Mouse (Mus musculus) liver, postnatal 0 days (tissue): ENCODE data around the gene Txnip. TPM values are rescaled to one million over a fixed set of nuclear protein-coding genes. Genes with fewer than 3 reads are reported as not detected.

Experiments used
- ATAC-seq: fragments of 200-750 bp; cut with Nextera tagmentation; 2 replicates; pipeline ENCODE4 v1.8.0; 2017; ENCODE audit warnings: mild to moderate bottlenecking, moderate library complexity
- DNase-seq: peaks from one replicate; pipeline ENCODE4 v3.0.0-alpha.2; 2016
- H3K27ac ChIP-seq: fragments of 300-500 bp; sonication (generic); 2 replicates; pipeline ENCODE4 v1.5.1; 2014; ENCODE audit warnings: antibody characterized with exemption, moderate library complexity, mild to moderate bottlenecking, low read depth
- H3K27me3 ChIP-seq: fragments of 300-500 bp; sonication (generic); 2 replicates; pipeline ENCODE4 v1.6.1; 2014; ENCODE audit warnings: low read length, control low read depth, mixed read lengths; ENCODE audit not compliant: insufficient read depth
- H3K36me3 ChIP-seq: fragments of 300-500 bp; sonication (generic); replicated peaks from 2 replicates; pipeline ENCODE4 v1.6.1; 2014; ENCODE audit warnings: mild to moderate bottlenecking, control low read depth, low read length, moderate library complexity, mixed read lengths; ENCODE audit not compliant: insufficient read depth
- H3K4me1 ChIP-seq: fragments of 300-500 bp; sonication (generic); 2 replicates; pipeline ENCODE4 v1.6.1; 2014; ENCODE audit warnings: antibody characterized with exemption, mild to moderate bottlenecking, control low read depth; ENCODE audit not compliant: insufficient read depth
- H3K4me2 ChIP-seq: fragments of 300-500 bp; sonication (generic); 2 replicates; pipeline ENCODE4 v1.6.1; 2014; ENCODE audit warnings: low read depth, mild to moderate bottlenecking, low read length, moderate library complexity, mixed read lengths
- H3K4me3 ChIP-seq: fragments of 300-500 bp; sonication (generic); 2 replicates; pipeline ENCODE4 v1.5.1; 2014; ENCODE audit warnings: low read depth, low read length
- H3K9ac ChIP-seq: fragments of 300-500 bp; sonication (generic); replicated peaks from 2 replicates; pipeline ENCODE4 v1.6.1; 2014; ENCODE audit warnings: mild to moderate bottlenecking, moderate library complexity
- H3K9me3 ChIP-seq: fragments of 300-500 bp; sonication (generic); 2 replicates; pipeline ENCODE4 v1.6.1; 2016; ENCODE audit warnings: mild to moderate bottlenecking, control low read depth, low read length, mixed read lengths
- CTCF ChIP-seq: sonication (generic); IDR thresholded peaks from 2 replicates; pipeline ENCODE4 v1.5.1; 2016; ENCODE audit warnings: antibody characterized with exemption, low read depth
- EP300 ChIP-seq: IDR thresholded peaks from 2 replicates; pipeline ENCODE4 v1.6.1; 2016; ENCODE audit warnings: antibody characterized with exemption, low read depth, mild to moderate bottlenecking
- WGBS: fragments of 180-500 bp; shearing (Covaris S2); extraction: QIAGEN DNeasy Blood & Tissue Kit; methylation state at CpG from one replicate; pipeline ENCODE4 v1.1.7; 2014; ENCODE audit not compliant: insufficient replicate concordance; 5-methylcytosine and 5-hydroxymethylcytosine counted together
- polyA plus RNA-seq: library from polyadenylated mRNA; unstranded; fragments of >200 nt; fragmentation: Nextera tagmentation; extraction: Ambion mirVana; gene quantifications from 2 replicates; pipeline ENCODE4 v1.2.1, GENCODE M21; 2015

Gene Txnip
- polyA plus RNA-seq, 1 experiment from 2014 or later = 72.4 TPM

DNA sequence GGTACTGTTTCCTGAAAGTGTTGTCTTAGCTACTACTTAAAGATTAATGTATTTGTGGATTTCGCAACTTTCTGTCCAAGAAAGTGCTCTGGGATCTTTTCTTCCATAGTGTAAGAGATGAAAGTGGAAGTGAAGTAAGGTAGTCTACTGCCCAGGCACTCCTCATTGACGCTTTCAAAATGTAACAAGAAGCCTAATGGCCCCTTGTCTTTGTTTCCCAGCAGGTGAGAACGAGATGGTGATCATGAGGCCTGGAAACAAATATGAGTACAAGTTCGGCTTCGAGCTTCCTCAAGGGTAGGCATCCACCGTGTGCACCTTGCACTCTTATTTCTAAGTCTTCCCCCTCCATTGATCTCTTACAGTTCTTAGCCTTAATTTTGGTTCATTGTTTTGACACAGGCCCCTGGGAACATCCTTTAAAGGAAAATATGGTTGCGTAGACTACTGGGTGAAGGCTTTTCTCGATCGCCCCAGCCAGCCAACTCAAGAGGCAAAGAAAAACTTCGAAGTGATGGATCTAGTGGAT lies 975 bp downstream of the Txnip start:
- H3K27me3 ChIP-seq = no peaks in the 10 kb centered on the region
- peaks cover 25% of the 10 kb centered on the region for H3K36me3 ChIP-seq
- peak overlapping the region; percentile 99 for H3K27ac ChIP-seq
- DNase-seq (no peak), ATAC-seq (no peak)
- TF ChIP-seq CTCF (no peak), EP300 (peak; percentile 25; the same call in 1 of the 2 replicates)
- peak overlapping the region; percentile 98 for H3K9ac ChIP-seq
- H3K4me3 ChIP-seq = peak overlapping the region; percentile 91
- H3K9me3 ChIP-seq = no peaks in the 10 kb centered on the region
- H3K4me2 ChIP-seq = peak overlapping the region; percentile 70
- WGBS = 15% methylated on average over 10 of the region's 10 CpGs
- peaks cover 18% of the 10 kb centered on the region for H3K4me1 ChIP-seq

DNA sequence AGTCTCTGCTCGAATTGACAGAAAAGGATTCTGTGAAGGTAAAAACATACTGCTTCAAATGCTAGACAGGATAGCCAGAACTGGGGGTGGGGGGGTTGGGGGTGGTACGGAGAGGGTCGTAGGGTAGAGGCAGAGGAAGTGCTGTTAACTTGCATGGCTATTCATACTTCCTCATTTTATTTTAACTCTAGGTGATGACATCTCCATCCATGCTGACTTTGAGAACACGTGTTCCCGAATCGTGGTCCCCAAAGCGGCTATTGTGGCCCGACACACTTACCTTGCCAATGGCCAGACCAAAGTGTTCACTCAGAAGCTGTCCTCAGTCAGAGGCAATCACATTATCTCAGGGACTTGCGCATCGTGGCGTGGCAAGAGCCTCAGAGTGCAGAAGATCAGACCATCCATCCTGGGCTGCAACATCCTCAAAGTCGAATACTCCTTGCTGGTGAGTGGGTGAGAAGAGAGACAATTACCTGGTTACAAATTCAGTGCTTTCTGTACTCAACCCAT lies 1.7 kb downstream of the Txnip start:
- Histone ChIP-seq H3K4me2 (peak overlapping the region; percentile 70), H3K27ac (peak overlapping the region; percentile 99), H3K4me1 (peaks cover 19% of the 10 kb centered on the region), H3K9ac (peak overlapping the region; percentile 98), H3K9me3 (no peaks in the 10 kb centered on the region), H3K27me3 (no peaks in the 10 kb centered on the region), H3K4me3 (peak overlapping the region; percentile 91), H3K36me3 (peaks cover 25% of the 10 kb centered on the region)
- 28% methylated on average over 12 of the region's 12 CpGs for WGBS
- TF ChIP-seq CTCF (no peak), EP300 (no peak)
- ATAC-seq = no peak
- DNase-seq = peak; percentile 61

DNA sequence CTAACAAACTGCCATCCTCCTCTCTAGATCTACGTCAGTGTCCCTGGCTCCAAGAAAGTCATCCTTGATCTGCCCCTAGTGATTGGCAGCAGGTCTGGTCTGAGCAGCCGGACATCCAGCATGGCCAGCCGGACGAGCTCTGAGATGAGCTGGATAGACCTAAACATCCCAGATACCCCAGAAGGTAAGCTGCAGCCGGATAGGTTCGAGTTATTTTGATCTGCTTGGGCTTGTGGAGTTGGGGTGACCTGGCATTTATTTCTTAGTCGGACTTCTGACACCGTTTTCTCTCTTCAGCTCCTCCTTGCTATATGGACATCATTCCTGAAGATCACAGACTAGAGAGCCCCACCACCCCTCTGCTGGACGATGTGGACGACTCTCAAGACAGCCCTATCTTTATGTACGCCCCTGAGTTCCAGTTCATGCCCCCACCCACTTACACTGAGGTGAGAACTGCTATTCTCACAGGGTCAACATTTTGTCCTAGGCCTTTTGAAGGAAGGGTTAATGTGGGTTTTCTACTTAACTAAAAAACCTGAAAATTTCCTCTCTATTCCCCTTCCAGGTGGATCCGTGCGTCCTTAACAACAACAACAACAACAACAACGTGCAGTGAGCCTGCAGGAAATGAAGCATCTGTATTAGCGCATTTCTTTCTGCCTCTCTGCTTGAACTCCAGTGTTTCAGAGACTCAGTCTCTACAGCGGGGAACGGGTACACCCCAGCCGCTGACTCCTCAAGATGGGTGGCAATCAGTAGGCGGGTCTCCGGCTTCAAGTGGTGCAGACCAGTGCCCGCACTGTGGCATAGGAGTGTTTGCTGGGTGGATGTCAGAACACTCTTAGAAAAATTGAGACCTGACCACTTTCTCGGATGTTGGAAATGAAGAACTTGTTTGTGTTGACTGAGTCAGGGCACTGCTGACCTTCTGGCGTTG lies 2.4 kb downstream of the Txnip start:
- Histone ChIP-seq H3K4me2 (peak overlapping the region; percentile 70), H3K27ac (peak overlapping the region; percentile 99), H3K4me1 (peaks cover 25% of the 10 kb centered on the region), H3K9me3 (no peaks in the 10 kb centered on the region), H3K27me3 (no peaks in the 10 kb centered on the region), H3K4me3 (peak overlapping the region; percentile 91), H3K9ac (peak overlapping the region; percentile 98), H3K36me3 (peaks cover 25% of the 10 kb centered on the region)
- ATAC-seq = peak; percentile 2; the same call in 1 of the 2 replicates
- peak; percentile 62 for DNase-seq
- 36% methylated on average over 23 of the region's 23 CpGs for WGBS
- no peak for TF ChIP-seq CTCF
- no peak for TF ChIP-seq EP300

DNA sequence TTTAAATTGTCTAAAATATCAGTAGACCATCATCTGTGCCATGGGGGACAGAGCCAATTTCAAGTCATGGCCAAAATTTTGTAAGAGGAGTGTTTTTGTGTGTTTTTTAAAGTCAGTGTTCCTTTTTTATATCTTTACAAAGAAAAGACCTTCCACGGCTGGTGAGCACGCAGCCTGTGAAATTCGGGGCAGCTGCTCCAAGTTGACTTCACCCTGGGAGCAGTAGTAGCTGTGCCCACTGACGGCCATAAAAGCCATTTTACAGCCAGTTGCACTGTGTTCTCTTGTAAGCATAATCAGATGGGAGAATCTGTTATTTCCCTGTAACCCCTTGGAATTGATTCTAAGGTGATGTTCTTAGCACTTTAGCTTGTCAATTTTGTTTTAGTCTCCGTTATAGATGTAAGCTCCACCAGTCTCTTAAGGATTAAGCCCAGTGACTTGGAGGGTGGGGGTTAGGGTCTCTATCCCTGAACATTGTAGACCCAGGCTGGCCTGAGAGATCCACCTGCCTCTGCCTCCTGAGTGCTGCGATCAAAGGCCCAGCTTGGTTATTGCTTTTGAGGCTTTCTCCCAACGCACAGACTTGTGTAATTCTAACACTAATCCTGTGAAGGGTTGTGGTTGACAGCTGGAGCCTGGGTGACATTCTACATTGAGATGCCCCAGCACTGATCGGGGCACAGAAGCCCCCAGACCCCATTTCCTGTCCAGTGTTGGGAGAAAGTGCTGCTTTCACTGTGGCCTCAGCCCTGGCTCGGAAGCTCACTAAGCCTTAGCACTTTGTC lies 3.3 kb downstream of the Txnip start:
- Histone ChIP-seq H3K4me3 (peak overlapping the region; percentile 91), H3K27ac (peak overlapping the region; percentile 99), H3K9me3 (no peaks in the 10 kb centered on the region), H3K27me3 (no peaks in the 10 kb centered on the region), H3K36me3 (peaks cover 25% of the 10 kb centered on the region), H3K4me2 (peak overlapping the region; percentile 70), H3K4me1 (peaks cover 22% of the 10 kb centered on the region), H3K9ac (peak overlapping the region; percentile 98)
- TF ChIP-seq CTCF (no peak), EP300 (0 out of 2 replicates have a peak, but pooled peaks have one; percentile 9)
- DNase-seq (peak; percentile 58), ATAC-seq (peak; percentile 12)
- 52% methylated on average over 9 of the region's 9 CpGs for WGBS

DNA sequence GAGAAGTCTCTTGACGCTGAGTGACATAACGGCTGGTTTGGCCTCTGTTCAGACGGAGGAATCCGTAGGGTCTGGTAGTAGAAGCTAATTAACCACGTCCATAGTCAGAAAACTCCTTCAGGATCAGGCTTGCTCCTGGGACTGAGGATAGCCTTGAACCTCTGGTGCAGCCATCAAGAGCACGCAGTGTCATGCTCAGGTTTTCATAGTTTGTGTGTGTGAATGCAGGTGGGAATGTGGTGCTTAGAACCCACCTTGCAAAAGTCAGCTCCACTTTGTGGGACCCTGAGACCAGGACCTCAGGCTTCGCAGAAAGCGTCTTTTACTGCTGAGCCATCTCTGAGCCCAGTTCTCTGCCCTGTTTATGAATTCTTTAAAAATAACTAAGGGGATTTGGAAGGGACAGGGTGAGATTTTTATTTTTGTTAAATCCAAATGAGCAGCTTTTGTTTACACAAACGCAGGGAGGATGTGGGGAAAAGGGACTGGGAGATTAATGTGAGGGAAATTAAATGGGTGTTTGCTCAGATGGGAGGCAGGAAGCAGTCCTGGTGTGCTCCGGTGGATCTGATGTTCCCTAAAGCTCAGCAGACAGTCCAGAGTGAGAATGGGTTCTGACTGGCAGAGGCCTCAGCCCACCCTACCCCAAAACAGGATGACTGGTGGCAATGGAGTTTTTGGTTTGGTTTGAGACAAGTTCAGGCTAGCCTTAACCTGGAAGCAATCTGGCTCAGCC lies 4.4 kb downstream of the Txnip start:
- peak; percentile 28 for ATAC-seq
- peaks cover 25% of the 10 kb centered on the region for H3K36me3 ChIP-seq
- H3K4me1 ChIP-seq = peaks cover 32% of the 10 kb centered on the region
- no peaks in the 10 kb centered on the region for H3K27me3 ChIP-seq
- peak; percentile 70 for DNase-seq
- TF ChIP-seq CTCF = no peak
- peak overlapping the region; percentile 91 for H3K4me3 ChIP-seq
- WGBS = 45% methylated on average over 10 of the region's 10 CpGs
- H3K4me2 ChIP-seq = peak overlapping the region; percentile 70
- H3K9ac ChIP-seq = peak overlapping the region; percentile 38
- peak overlapping the region; percentile 70 for H3K27ac ChIP-seq
- H3K9me3 ChIP-seq = no peaks in the 10 kb centered on the region
